Mouse (Mus musculus): ENCODE measurements at regions not wholly inside any gene's neighbourhood (a gene's known extent, or its start where the extent isn't known, plus 50 kb on each side); places are given as distances from the start of the nearest gene placed in this dataset.
A peak's percentile ranks its signal among the peaks of the same experiment; 100 is the strongest.

DNA sequence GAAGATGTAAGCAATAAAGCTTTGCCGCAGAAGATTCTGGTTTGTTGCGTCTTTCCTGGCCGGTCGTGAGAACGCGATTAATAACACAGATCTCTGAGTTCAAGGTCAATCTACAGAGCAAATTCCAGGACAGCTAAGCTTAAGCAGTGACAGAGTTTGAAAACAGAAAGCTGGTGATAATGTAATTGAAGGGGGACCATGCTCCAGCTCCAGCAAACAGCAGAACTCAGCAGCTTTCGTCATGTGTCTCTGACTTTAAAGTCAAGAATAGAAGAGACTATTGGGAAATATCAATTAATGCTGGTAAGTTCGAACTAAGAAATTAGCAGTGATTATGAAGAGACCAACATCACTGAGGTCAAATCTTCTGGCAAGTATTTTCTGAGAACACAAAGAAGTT is 251.2 kb downstream of the Btbd35f27 start:
- peak in 1 of 2 experiments; percentile 20 for DNase-seq (ENCODE audit: low spot score in 2 of 2)
